Mouse (Mus musculus): ENCODE results near the gene Klf2. TPM values are rescaled to one million over a fixed set of nuclear protein-coding genes. Genes with fewer than 3 reads are reported as not detected.

Gene Klf2
- polyA plus RNA-seq (2015; fragmentation: Nextera tagmentation; extraction: Ambion mirVana), result 12.0 and 15.9 TPM in 2 replicates

DNA sequence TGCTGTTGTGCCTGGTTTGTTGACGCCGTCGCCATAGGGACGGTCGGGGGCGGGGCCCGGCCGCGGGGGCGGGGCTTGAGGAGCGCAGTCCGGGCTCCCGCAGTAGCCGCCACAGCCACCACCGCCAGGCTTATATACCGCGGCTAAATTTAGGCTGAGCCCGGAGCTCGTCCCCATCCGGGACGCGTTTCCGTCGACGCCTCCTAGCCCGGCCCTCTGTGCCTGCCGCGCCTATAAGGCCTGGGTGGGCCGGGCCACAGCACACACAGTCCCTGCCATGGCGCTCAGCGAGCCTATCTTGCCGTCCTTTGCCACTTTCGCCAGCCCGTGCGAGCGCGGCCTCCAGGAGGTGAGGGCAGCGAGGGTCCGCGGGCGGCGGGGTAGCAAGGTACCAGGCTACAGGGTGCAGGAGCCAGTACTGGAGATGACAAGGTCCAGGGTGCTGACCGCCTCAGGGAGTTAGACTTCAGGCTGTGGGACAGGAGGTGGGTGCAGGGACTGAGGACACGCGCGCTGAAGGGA lies at the start of gene Klf2:
Gene Klf2, plus strand, starts transcription at position 233 of the 522 bp plus-strand sequence.

DNA sequence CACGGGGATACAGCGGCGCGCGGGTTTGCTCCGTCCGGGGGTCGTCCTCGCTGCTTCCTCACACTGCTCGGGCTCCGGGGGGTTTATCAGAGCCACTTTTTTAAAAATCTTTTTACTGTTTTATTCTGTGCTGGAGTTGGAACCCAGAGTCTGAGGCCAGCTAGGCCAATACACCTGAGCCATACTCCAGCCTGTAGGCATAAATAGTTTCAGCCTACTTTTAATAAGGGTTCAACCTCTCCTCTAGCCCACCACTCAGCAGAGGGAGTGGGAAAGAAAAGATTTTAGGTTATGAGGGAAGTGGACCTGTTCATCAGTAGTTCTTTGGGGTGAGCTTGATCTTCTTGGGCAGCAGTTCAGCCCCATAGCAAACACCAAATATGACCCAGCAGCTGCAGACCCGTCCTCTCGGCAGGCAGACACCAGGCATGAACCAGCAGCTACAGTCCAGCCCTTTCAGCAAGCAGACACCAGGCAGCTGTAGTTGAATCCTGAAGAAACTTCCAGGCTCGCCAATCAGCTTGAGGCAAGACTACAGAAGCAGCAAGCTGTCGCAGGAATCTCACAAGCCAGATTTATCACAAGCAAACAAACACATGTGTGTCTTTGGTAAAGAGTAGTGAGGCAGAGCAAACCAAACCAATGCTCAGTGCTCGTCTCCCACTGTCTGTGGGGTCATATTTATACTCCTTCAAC lies 13.5 kb upstream of the Klf2 start, which contains the start of gene Gm10282:
Gene Gm10282, minus strand, starts transcription at position 51 of the 696 bp plus-strand sequence.

Other genes starting within 250 kb of the Klf2 start
- not detected in 2 replicates for gene Olfr373, start 235.9 kb upstream of the Klf2 start, polyA plus RNA-seq (2015; fragmentation: Nextera tagmentation; extraction: Ambion mirVana)
- gene Olfr374, start 212.0 kb upstream of the Klf2 start, polyA plus RNA-seq (2015; fragmentation: Nextera tagmentation; extraction: Ambion mirVana), result not detected in 2 replicates
- 100 and 103 TPM in 2 replicates for gene Tpm4, start 184.1 kb upstream of the Klf2 start, polyA plus RNA-seq (2015; fragmentation: Nextera tagmentation; extraction: Ambion mirVana)
- gene Rab8a, start 157.8 kb upstream of the Klf2 start, polyA plus RNA-seq (2015; fragmentation: Nextera tagmentation; extraction: Ambion mirVana), result 61.4 and 65.5 TPM in 2 replicates
- not detected in 2 replicates for gene Hsh2d, start 129.4 kb upstream of the Klf2 start, polyA plus RNA-seq (2015; fragmentation: Nextera tagmentation; extraction: Ambion mirVana)
- gene Cib3, start 106.2 kb upstream of the Klf2 start, polyA plus RNA-seq (2015; fragmentation: Nextera tagmentation; extraction: Ambion mirVana), result not detected in 2 replicates
- gene Gm11034, start 105.4 kb upstream of the Klf2 start, polyA plus RNA-seq (2015; fragmentation: Nextera tagmentation; extraction: Ambion mirVana), result not detected in 2 replicates
- gene Fam32a, start 99.3 kb upstream of the Klf2 start, polyA plus RNA-seq (2015; fragmentation: Nextera tagmentation; extraction: Ambion mirVana), result 62.6 and 65.6 TPM in 2 replicates
- gene Ap1m1, start 79.0 kb upstream of the Klf2 start, polyA plus RNA-seq (2015; fragmentation: Nextera tagmentation; extraction: Ambion mirVana), result 198 and 225 TPM in 2 replicates
- gene Gm10282, start 13.8 kb upstream of the Klf2 start, polyA plus RNA-seq (2015; fragmentation: Nextera tagmentation; extraction: Ambion mirVana), result 6.4 and 8.0 TPM in 2 replicates
- gene Eps15l1, start 102.4 kb downstream of the Klf2 start, polyA plus RNA-seq (2015; fragmentation: Nextera tagmentation; extraction: Ambion mirVana), result 38.6 and 43.9 TPM in 2 replicates
- gene Calr3, start 124.8 kb downstream of the Klf2 start, polyA plus RNA-seq (2015; fragmentation: Nextera tagmentation; extraction: Ambion mirVana), result 1.1 and 1.2 TPM in 2 replicates
- gene 1700030K09Rik, start 124.8 kb downstream of the Klf2 start, polyA plus RNA-seq (2015; fragmentation: Nextera tagmentation; extraction: Ambion mirVana), result 11.4 and 12.8 TPM in 2 replicates
- gene Cherp, start 156.2 kb downstream of the Klf2 start, polyA plus RNA-seq (2015; fragmentation: Nextera tagmentation; extraction: Ambion mirVana), result 32.1 and 35.1 TPM in 2 replicates
- gene Slc35e1, start 173.6 kb downstream of the Klf2 start, polyA plus RNA-seq (2015; fragmentation: Nextera tagmentation; extraction: Ambion mirVana), result 12.1 and 12.8 TPM in 2 replicates
- 11.0 and 12.0 TPM in 2 replicates for gene Med26, start 229.2 kb downstream of the Klf2 start, polyA plus RNA-seq (2015; fragmentation: Nextera tagmentation; extraction: Ambion mirVana)

Data from neural tube, postnatal 0 days (tissue).